Mouse (Mus musculus) intestine, embryonic 14.5 days (tissue): ENCODE results near the gene Ispd. TPM values are rescaled to one million over a fixed set of nuclear protein-coding genes. Genes with fewer than 3 reads are reported as not detected.
A peak's percentile ranks its signal among the peaks of the same experiment; 100 is the strongest.

ENCODE experiments used
- ATAC-seq: fragments of 200-750 bp; cut with Nextera tagmentation; replicated peaks from 2 replicates; pipeline ENCODE4 v1.8.0; 2017; ENCODE audit warnings: low read depth, moderate number of reproducible peaks, moderate TSS enrichment, moderate library complexity; ENCODE audit not compliant: low FRiP score, low TSS enrichment
- DNase-seq: peaks from one replicate; pipeline ENCODE4 v3.0.0-alpha.2; 2018; ENCODE audit warnings: low spot score
- H3K27ac ChIP-seq: fragments of 300-500 bp; sonication (generic); 2 replicates; pipeline ENCODE4 v1.5.1; 2014; ENCODE audit warnings: low read depth, mild to moderate bottlenecking, control low read depth
- H3K27me3 ChIP-seq: fragments of 300-500 bp; sonication (generic); replicated peaks from 2 replicates; pipeline ENCODE4 v1.6.1; 2014; ENCODE audit warnings: low read length, control low read depth; ENCODE audit not compliant: control insufficient read depth, insufficient read depth
- H3K36me3 ChIP-seq: fragments of 300-500 bp; sonication (generic); 2 replicates; pipeline ENCODE4 v1.6.1; 2014; ENCODE audit warnings: low read length, control low read depth; ENCODE audit not compliant: control insufficient read depth, insufficient read depth
- H3K4me1 ChIP-seq: fragments of 300-500 bp; sonication (generic); replicated peaks from 2 replicates; pipeline ENCODE4 v1.6.1; 2014; ENCODE audit warnings: low read length, control low read depth, mixed read lengths; ENCODE audit not compliant: control insufficient read depth, insufficient read depth
- H3K4me2 ChIP-seq: fragments of 300-500 bp; sonication (generic); 2 replicates; pipeline ENCODE4 v1.6.1; 2014; ENCODE audit warnings: low read length
- H3K4me3 ChIP-seq: fragments of 300-500 bp; sonication (generic); 2 replicates; pipeline ENCODE4 v1.5.1; 2014; ENCODE audit warnings: low read depth, low read length, control low read depth, mixed read lengths
- H3K9ac ChIP-seq: fragments of 300-500 bp; sonication (generic); 2 replicates; pipeline ENCODE4 v1.6.1; 2014; ENCODE audit warnings: mild to moderate bottlenecking, low read length
- H3K9me3 ChIP-seq: fragments of 300-500 bp; sonication (generic); 2 replicates; pipeline ENCODE4 v1.6.1; 2016; ENCODE audit warnings: low read length, control low read depth; ENCODE audit not compliant: control insufficient read depth
- WGBS: fragments of 180-500 bp; shearing (Covaris S2); extraction: QIAGEN DNeasy Blood & Tissue Kit; methylation state at CpG from one replicate; pipeline ENCODE4 v1.1.7; 2014; 5-methylcytosine and 5-hydroxymethylcytosine counted together
- polyA plus RNA-seq: library from polyadenylated mRNA; unstranded; fragments of >200 nt; fragmentation: Nextera tagmentation; extraction: Ambion mirVana; gene quantifications from 2 replicates; pipeline ENCODE4 v1.2.1, GENCODE M21; 2014

Gene Ispd
- polyA plus RNA-seq, result 12.5 and 13.4 TPM in 2 replicates

GRCm38 (mm10) chr12:36381441-36382340 is at the start of gene Ispd, which contains the start of gene D630036H23Rik:
Gene Ispd, plus strand, starts transcription at chr12:36381450.
Gene D630036H23Rik, minus strand, starts transcription at chr12:36382181.
- under 1% methylated on average over 64 of the region's 64 CpGs for WGBS
- peak within 1 kb of the TSS; percentile 75 for H3K4me2 ChIP-seq
- peaks cover 4% of the 10 kb centered on the region for H3K4me1 ChIP-seq
- H3K9me3 ChIP-seq, result no peaks in the 10 kb centered on the region
- ATAC-seq (peak; percentile 94), DNase-seq (peak; percentile 93)
- H3K4me3 ChIP-seq, result peak within 1 kb of the TSS; percentile 58
- H3K36me3 ChIP-seq, result no peaks in the 10 kb centered on the region
- no peaks in the 10 kb centered on the region for H3K27me3 ChIP-seq
- peak within 1 kb of the TSS; percentile 97 for H3K27ac ChIP-seq
- H3K9ac ChIP-seq, result peak within 1 kb of the TSS; percentile 97

GRCm38 (mm10) chr12:36332676-36333075 is 48.6 kb upstream of the Ispd start:
- H3K9ac ChIP-seq, result no peak overlapping the region
- 88% methylated on average over 1 of the region's 1 CpGs for WGBS
- no peak overlapping the region for H3K4me2 ChIP-seq
- DNase-seq (no peak), ATAC-seq (no peak)
- H3K4me1 ChIP-seq, result no peaks in the 10 kb centered on the region
- no peak overlapping the region for H3K4me3 ChIP-seq
- H3K27ac ChIP-seq, result no peak overlapping the region
- no peaks in the 10 kb centered on the region for H3K27me3 ChIP-seq
- H3K36me3 ChIP-seq, result no peaks in the 10 kb centered on the region
- H3K9me3 ChIP-seq, result no peaks in the 10 kb centered on the region

GRCm38 (mm10) chr12:36333837-36334281 is 47.4 kb upstream of the Ispd start:
- ATAC-seq, result no peak

DNA sequence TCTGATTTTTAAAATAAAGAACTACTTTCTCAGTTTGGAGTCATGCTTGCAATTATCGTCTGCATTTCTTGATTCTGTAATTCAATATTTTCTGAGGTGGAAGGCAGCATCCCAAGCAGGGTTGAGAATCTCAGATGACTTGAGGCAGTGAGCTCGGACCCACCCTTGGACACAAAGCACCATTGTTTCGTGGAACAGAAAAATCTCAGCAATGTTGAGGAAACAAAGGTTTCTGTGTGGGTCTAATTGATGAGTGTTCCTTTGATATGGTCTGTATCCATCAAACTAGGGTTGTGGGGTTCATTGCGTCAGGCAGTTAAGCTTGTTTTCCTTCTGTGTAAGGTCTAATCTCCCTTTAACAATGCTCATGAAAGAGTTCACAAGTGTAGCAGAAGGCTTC is 37.1 kb upstream of the Ispd start:
- Histone ChIP-seq H3K27ac (no peak overlapping the region), H3K36me3 (no peaks in the 10 kb centered on the region), H3K4me2 (no peak overlapping the region), H3K4me1 (no peaks in the 10 kb centered on the region), H3K4me3 (no peak overlapping the region), H3K27me3 (no peaks in the 10 kb centered on the region), H3K9me3 (no peaks in the 10 kb centered on the region), H3K9ac (no peak overlapping the region)
- WGBS, result 75% methylated on average over 4 of the region's 4 CpGs
- DNase-seq, result no peak
- ATAC-seq, result no peak

More at GRCm38 (mm10) chr12:36333837-36334281, 47.4 kb upstream of the Ispd start:
- DNase-seq, result no peak
- Histone ChIP-seq H3K4me1 (no peaks in the 10 kb centered on the region), H3K36me3 (no peaks in the 10 kb centered on the region), H3K9me3 (no peaks in the 10 kb centered on the region), H3K4me2 (no peak overlapping the region), H3K9ac (no peak overlapping the region), H3K27ac (no peak overlapping the region), H3K4me3 (no peak overlapping the region), H3K27me3 (no peaks in the 10 kb centered on the region)
- 74% methylated on average over 9 of the region's 9 CpGs for WGBS

DNA sequence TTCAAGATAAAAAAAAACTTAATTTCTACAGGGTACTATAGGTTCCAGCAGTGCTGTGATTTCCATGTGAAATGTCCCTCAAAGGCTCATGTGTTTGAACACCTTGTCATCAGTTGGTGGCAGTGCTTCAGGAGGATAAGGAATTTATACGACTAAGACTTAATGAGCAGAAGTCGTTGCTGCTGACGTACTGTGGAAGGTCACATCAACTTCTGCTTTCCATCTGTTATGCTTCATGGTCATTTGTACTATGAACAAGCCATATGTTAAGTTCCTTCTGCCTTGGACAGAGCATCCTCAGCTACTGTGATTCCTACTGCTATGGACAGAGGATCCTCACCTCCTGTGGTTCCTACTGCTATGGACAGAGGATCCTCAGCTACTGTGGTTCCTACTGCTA is 21.2 kb upstream of the Ispd start:
- no peaks in the 10 kb centered on the region for H3K36me3 ChIP-seq
- H3K27me3 ChIP-seq, result no peaks in the 10 kb centered on the region
- H3K4me1 ChIP-seq, result no peaks in the 10 kb centered on the region
- H3K4me2 ChIP-seq, result no peak overlapping the region
- 0 out of 2 replicates have a peak, but pooled peaks cover 4% of the 10 kb centered on the region for H3K9me3 ChIP-seq
- no peak overlapping the region for H3K4me3 ChIP-seq
- H3K27ac ChIP-seq, result no peak overlapping the region
- ATAC-seq (no peak), DNase-seq (no peak)
- WGBS, result 81% methylated on average over 3 of the region's 3 CpGs
- no peak overlapping the region for H3K9ac ChIP-seq

DNA sequence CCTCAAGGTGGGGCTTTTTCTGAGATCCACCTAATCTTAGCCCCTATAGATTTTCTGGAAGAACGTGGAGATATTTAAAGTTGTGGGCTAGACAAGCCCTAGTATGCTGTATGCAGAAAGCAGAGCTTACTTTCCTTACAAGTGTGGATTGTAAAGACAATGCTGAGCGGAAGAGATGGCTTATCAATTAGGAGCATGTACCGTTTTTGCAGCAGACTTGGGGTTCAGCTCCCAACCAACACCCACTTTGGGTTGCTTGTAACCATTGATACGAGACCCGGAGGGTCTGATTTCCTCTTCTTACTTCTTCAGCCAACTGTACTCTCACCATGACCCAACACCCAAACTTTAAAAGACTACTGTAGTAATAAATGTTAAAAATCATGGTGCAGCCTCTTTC is 20.6 kb upstream of the Ispd start:
- Histone ChIP-seq H3K27me3 (no peaks in the 10 kb centered on the region), H3K27ac (no peak overlapping the region), H3K36me3 (no peaks in the 10 kb centered on the region), H3K9ac (no peak overlapping the region), H3K4me3 (no peak overlapping the region), H3K9me3 (0 out of 2 replicates have a peak, but pooled peaks cover 4% of the 10 kb centered on the region), H3K4me2 (no peak overlapping the region), H3K4me1 (no peaks in the 10 kb centered on the region)
- ATAC-seq, result no peak
- WGBS, result 95% methylated on average over 5 of the region's 5 CpGs
- DNase-seq, result no peak

- Histone ChIP-seq H3K9me3 (0 out of 2 replicates have a peak, but pooled peaks cover 4% of the 10 kb centered on the region), H3K27me3 (no peaks in the 10 kb centered on the region), H3K9ac (no peak overlapping the region), H3K4me1 (no peaks in the 10 kb centered on the region), H3K4me2 (no peak overlapping the region), H3K4me3 (no peak overlapping the region), H3K36me3 (no peaks in the 10 kb centered on the region), H3K27ac (no peak overlapping the region)
- no peak for ATAC-seq
- DNase-seq, result no peak
- 89% methylated on average over 4 of the region's 4 CpGs for WGBS
Measured at GRCm38 (mm10) chr12:36364013-36364412, 17.2 kb upstream of the Ispd start.

DNA sequence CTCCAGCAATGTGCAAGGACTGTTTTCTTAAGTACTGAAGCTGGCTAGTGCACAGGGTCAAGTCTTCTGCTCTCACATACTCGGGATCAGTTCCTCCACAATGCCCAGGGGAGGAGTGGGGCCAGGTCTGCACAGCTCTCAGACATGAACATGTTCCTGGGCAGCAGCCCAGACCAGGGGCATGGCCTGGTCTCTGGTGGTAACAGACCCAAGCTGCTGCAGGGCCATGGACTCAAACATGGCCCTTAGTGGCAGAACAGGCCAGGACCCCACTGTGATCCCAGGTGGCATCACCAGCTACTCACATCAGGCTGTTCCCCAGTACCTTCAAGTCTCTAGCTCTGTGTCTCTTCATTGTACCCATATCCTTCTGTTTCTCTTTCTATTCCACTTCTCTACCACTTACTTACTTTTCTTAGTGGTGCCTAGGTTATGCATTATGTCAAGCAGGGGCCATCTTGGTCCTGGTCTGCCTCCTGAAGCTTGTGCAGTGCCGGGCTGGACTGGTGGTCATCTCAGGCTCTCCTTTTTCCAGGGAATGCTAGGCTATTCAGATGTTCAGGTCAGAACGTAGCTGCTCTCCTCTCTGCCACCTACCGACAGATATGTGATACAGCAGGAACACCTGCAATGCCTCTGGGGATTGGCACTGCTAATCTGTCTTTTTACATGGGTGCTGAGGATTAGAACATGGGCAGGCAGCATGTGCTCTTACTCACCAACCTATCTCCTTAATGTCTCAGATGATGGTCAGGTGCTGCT is 7.8 kb upstream of the Ispd start:
- ATAC-seq (no peak), DNase-seq (no peak)
- 53% methylated on average over 4 of the region's 4 CpGs for WGBS

More for the DNA sequence above, 7.8 kb upstream of the Ispd start:
- Histone ChIP-seq H3K4me1 (no peaks in the 10 kb centered on the region), H3K9ac (no peak overlapping the region), H3K27me3 (no peaks in the 10 kb centered on the region), H3K4me2 (no peak overlapping the region), H3K9me3 (no peaks in the 10 kb centered on the region), H3K4me3 (no peak overlapping the region), H3K36me3 (no peaks in the 10 kb centered on the region), H3K27ac (no peak overlapping the region)
